Mouse (Mus musculus): Measurements from ENCODE around the gene Rfx4.

Rfx4 gene

GRCm38 (mm10) chr10:84755786-84756203, at the start of gene Rfx4:
TSS of gene Rfx4 (plus strand) at chr10:84756062.
- DNase-seq: peak in 1 of 2 experiments; percentile 19

- DNase-seq: no peak
These were observed 49.3 kb upstream of the Rfx4 start for GRCm38 (mm10) chr10:84706543-84706942.

- DNase-seq: peak; percentile 16 to 58
These were observed 48.6 kb upstream of the Rfx4 start for GRCm38 (mm10) chr10:84707226-84707625.

GRCm38 (mm10) chr10:84707752-84708530, 47.9 kb upstream of the Rfx4 start:
- DNase-seq: no peak

GRCm38 (mm10) chr10:84710192-84710591, 45.7 kb upstream of the Rfx4 start:
- DNase-seq: no peak

- DNase-seq: no peak
These were observed 45.0 kb upstream of the Rfx4 start for GRCm38 (mm10) chr10:84710827-84711226.

GRCm38 (mm10) chr10:84711479-84711878, 44.4 kb upstream of the Rfx4 start:
- no peak for DNase-seq

GRCm38 (mm10) chr10:84711940-84712339, 43.9 kb upstream of the Rfx4 start:
- DNase-seq: no peak

- DNase-seq: no peak
These were observed 43.3 kb upstream of the Rfx4 start for GRCm38 (mm10) chr10:84712532-84712931.

- DNase-seq: no peak
These were observed 42.8 kb upstream of the Rfx4 start for GRCm38 (mm10) chr10:84713043-84713442.

- peak in 1 of 2 experiments; percentile 10 for DNase-seq
These were observed 40.2 kb upstream of the Rfx4 start for GRCm38 (mm10) chr10:84715639-84716038.

- DNase-seq: no peak
These were observed 39.3 kb upstream of the Rfx4 start for GRCm38 (mm10) chr10:84716581-84716980.

GRCm38 (mm10) chr10:84722711-84723110, 33.2 kb upstream of the Rfx4 start:
- DNase-seq: no peak

- DNase-seq: no peak
These were observed 28.9 kb upstream of the Rfx4 start for GRCm38 (mm10) chr10:84727005-84727404.

GRCm38 (mm10) chr10:84727760-84728159, 28.1 kb upstream of the Rfx4 start:
- no peak for DNase-seq

- no peak for DNase-seq
These were observed 25.8 kb upstream of the Rfx4 start for GRCm38 (mm10) chr10:84730078-84730477.

- no peak for DNase-seq
These were observed 24.9 kb upstream of the Rfx4 start for GRCm38 (mm10) chr10:84730956-84731355.

- DNase-seq: no peak
These were observed 22.4 kb upstream of the Rfx4 start for GRCm38 (mm10) chr10:84733511-84733910.

GRCm38 (mm10) chr10:84754851-84755785, 744 bp upstream of the Rfx4 start:
- DNase-seq: peak; percentile 37 to 45

GRCm38 (mm10) chr10:84756435-84757095, 703 bp downstream of the Rfx4 start:
- DNase-seq: no peak

- peak in 1 of 2 experiments; percentile 12 for DNase-seq
These were observed 1.8 kb downstream of the Rfx4 start for GRCm38 (mm10) chr10:84757426-84758199.

- DNase-seq: no peak
These were observed 2.3 kb downstream of the Rfx4 start for GRCm38 (mm10) chr10:84758200-84758468.

Measured in lung, postnatal 4 days (tissue).